Mouse (Mus musculus): ENCODE results near the gene Epb41l4b.

DNA sequence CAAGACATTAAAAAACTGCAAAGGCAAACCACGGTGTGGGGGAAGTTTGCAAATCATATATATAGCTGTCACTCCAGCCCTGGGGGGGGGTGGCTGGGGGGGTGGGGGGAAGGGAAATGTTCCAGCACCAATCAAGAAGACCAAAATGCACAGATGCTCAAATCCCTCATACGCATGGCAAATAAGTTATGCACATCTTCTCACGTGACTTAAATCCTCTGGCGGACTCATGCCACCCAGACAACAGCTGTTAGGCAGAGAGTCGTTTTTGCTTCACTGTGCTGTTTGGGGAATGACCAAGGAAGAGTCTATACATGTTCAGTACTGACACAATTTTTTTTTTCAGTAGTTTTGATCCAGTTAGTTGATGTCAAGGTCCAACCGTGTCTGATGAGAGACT, 37.9 kb downstream of the Epb41l4b start:
- no peak for TF ChIP-seq CTCF (IDR thresholded peaks at IDR 0.05; ENCODE audit: insufficient read depth, low read depth, low read length)
- no peak for TF ChIP-seq POLR2A (IDR thresholded peaks at IDR 0.05; ENCODE audit: insufficient read depth, low read depth, low read length)

Data from olfactory bulb, adult 2 months (tissue).